Mouse (Mus musculus): ENCODE measurements around the gene Plekhh2. TPM values are rescaled to one million over a fixed set of nuclear protein-coding genes. Genes with fewer than 3 reads are reported as not detected.

Gene Plekhh2
- total RNA-seq, 2 experiments from 2014 or later, result 4.6 to 5.1 TPM

DNA sequence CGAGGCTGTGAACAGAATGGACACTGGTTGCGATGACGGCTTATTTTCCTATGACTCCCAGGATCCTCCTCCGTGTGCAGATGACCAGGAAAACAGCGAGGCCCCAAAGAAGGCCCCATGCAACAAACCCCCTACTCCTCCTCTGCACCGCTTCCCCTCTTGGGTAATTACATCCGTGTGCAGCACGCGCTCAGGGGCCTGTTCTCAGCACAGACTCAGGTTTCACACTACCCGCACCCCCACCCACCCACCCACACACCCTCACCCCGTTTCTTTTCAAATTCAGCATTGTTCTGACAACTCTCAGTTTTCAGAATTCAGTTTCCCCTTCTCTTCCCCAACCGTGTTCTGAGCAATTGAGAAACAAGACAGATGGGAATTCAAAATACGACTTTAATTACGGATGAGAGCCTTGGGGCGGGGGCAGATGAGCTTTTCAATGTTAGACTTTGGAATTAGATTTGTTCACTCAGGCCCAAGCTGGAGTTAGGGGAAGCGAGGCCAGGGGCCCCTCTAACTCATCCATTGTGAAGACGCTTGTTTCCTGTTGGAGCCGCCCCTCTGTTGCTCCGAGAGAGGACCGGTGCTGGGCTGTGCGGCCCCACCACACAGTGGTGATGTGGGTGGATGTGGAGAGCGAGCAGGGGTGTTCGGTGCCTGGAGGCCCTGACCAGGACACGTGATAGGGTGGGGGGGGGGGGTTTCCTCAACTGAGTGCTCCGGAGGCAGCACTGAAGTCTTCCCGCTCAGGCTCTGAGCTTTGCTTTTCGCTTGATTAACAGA lies 55.3 kb downstream of the Plekhh2 start:
- intact Hi-C loops (cut with DNase I), result no loop called here
- DNase-seq (ENCODE audit: low spot score in 2 of 2), result no peak

DNA sequence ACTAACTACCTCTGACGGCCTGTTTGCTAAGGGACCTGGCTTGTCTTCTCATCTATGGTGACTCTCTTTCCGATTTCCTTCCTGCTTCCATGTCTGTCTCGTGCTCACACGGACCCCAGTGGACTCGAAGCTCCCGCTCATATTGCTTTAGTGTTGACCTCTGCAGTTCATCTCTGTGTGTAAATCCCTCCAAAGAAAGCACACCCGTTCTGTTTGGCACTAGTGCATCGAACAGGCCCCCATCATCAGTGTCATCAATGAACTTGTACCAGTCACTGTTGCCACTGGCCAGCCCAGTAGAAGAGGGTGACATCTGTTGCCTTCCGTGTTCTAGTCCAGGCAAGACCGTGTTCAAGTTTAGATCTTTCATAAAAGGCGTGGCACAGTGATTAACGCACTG lies 57.1 kb downstream of the Plekhh2 start:
- DNase-seq (ENCODE audit: low spot score in 2 of 2), result no peak

DNA sequence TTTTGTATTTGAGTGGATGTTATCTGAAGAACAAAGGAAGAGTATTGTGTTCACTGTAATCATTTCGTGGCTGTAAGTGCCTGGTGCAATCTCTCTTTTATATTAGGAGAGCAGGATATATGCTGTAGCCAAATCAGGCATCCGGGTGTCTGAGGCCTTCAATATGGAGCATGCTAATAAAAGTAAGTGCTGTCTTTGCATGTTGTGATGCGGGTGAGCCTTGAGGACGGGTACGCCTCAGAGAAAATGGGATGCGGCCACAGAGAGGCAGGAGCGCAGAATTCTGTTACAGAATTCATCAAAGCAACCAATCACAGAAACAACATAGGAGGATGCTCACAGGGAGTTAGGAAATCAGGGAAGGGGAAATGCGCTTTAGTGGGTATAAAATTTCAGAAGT lies 58.1 kb downstream of the Plekhh2 start:
- DNase-seq (ENCODE audit: low spot score in 2 of 2), result no peak
- intact Hi-C loops (cut with DNase I), result no loop called here

More for the DNA sequence above, 57.1 kb downstream of the Plekhh2 start:
- intact Hi-C loops (cut with DNase I), result no loop called here

DNA sequence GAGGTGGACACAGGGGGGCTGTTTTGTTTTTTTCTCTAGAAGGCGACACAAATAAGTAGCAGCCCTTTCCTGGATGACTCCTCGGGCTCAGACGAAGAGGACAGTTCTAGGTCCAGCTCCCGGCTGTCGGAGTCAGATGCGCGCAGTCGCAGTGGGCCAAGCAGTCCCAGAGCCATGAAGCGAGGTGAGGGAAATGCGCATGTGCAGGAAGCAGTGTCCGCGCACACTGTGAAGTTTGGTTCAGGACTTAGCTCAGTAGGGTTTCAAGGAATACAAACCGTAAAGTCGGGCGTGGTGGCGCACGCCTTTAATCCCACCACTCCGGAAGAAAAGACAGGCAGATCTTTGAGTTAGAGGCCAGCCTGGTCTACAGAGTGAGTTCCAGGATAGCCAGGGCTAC lies 59.9 kb downstream of the Plekhh2 start:
- intact Hi-C loops (cut with DNase I), result no loop called here
- no peak for DNase-seq (ENCODE audit: low spot score in 2 of 2)

DNA sequence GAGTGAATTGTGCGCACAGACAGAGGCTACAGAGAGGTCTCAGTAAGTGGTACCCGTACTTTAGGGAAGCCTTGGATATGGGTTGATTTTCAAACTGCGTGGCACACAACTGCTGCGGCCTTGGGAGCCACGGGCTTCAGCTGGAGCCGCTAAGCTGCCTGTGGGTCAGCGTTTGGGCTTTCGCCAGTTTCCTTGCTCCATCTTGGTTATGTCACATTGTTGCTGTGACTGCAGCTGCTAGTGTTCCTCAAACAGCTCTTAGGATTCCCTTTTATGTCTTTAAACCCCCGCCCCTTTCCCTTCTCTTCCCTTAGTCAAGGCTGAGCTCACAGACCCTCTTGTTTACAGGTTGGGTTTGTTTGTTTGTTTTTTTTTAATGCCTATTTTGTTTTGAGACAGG lies 61.6 kb downstream of the Plekhh2 start:
- intact Hi-C loops (cut with DNase I), result no loop called here
- no peak for DNase-seq (ENCODE audit: low spot score in 2 of 2)

DNA sequence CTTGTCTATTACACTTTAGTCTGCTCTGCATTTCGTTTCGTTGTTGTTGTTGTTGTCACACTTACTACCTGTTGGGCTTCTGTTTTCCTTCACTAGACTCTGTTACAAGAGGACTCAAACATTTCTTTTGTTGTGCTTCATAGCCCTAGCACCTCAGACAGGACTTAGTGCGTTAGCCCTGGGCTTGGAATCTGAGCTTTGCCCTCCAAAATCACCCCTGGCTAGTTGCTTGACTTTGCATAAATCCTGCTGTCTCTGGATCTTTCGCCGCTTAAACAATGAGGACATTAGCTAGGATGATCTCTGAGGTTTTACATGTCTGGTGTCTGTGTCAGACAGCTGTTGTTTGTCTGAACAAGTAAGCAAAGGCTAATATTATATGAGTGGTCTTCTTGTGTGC lies 62.2 kb downstream of the Plekhh2 start:
- intact Hi-C loops (cut with DNase I), result no loop called here
- no peak for DNase-seq (ENCODE audit: low spot score in 2 of 2)

DNA sequence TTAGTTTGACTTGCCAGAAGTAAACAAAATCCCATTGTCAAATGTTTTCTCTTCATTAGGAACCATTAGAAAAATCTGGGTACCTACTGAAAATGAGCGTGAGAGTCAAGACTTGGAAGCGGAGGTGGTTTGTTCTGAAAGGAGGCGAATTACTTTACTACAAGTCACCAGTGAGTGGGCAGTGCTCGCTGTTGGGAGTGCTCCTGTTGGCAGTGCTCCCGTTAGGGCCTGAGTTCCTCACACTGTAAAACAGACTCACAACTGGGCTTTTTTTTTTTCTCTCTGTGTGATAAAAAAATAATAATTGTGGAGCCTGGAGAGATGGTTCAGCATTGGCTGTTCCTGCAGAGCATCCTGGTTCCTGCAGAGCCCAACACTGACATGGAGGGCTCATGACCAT lies 63.4 kb downstream of the Plekhh2 start:
- intact Hi-C loops (cut with DNase I), result no loop called here
- DNase-seq (ENCODE audit: low spot score in 2 of 2), result no peak

DNA sequence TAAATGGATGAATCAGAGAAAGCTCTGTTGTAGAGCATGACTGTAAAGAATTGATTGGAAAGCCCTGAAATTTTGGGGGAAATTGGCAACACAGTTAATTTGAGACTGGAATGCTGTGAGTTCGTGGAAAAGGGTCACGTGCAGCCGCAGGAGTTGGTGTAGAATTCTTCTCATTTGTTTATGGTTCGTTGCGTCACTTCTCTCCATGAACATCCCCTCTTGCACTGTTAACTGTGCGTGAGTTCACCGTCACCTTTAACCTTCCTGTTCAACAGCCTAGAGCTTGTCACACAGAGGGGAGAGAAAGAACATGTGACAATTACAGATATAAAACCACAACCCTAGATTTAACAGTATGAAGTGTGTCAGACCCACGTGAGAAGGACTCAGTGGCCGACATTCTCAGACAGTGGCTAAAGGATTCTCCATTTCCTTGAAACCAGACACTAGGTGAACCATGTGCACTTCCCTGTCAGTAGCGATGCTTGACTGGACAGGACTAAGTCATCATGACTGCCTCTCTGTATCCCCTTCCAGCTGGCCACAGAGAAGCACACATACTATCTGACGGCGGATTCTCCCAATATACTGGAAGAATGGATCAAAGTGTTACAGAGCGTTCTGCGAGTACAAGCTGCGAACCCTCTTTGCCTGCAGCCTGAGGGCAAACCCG lies 65.1 kb downstream of the Plekhh2 start:
- DNase-seq (ENCODE audit: low spot score in 2 of 2), result no peak
- intact Hi-C loops (cut with DNase I), result no loop called here

DNA sequence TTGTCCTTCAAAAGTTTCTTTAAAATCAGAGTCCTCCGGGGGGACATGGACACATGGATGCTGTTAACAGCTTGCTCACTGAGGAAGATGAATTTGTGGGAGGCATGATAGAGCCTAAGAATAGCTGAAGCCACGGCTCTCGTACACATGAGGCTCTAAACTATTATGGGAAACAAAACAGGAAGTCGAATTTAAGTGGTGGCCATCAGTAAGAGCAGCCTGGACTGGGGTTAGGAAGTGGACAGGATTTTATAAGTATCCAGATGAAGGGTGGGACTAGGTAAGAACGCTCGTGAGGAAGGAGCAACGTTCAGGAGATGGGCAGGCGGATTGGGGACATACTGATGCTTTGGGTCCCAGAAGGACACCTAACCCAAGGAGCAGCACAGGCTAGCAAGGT lies 67.6 kb downstream of the Plekhh2 start:
- no peak for DNase-seq (ENCODE audit: low spot score in 2 of 2)
- intact Hi-C loops (cut with DNase I), result no loop called here

DNA sequence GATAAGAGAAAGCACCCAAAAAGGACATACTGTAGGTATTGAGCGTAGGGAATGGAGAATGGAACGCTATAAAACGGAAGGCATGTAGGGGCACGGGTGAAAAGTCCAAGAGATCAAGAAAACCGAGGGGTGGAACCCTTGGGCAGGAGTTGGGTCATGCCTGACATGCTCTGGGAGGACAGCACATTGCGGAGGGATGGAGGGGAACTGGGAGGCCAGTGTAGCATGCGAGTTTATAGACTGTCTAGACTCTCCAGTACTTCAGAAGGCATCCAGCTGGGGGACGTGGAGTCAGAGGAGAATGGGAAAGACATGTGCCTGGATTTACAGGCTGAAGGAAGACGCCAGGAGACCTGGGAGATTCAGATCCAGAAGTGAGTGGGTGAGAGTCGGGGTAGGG lies 68.1 kb downstream of the Plekhh2 start:
- intact Hi-C loops (cut with DNase I), result no loop called here

DNA sequence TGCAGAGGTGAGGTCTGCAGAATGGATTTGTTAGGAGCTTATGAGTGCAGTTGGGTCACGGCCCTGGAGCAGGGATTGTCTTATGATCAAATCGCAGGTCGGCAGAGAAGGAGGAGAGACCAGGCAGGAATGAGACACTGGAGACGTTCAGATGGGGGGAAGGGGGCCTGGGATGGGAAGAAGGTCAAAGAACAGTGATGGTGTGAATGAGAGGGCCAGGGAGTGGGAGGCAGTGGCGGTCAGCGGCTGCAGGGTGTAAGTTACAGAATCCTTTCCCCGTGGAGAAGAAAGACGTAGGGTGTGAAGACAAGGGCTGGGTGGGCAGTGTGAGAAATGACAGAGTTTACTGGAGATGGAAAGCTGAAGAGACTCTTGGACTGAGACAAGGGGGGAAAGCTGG lies 69.1 kb downstream of the Plekhh2 start:
- DNase-seq (ENCODE audit: low spot score in 2 of 2), result no peak
- intact Hi-C loops (cut with DNase I), result no loop called here

More for the DNA sequence above, 68.1 kb downstream of the Plekhh2 start:
- no peak for DNase-seq (ENCODE audit: low spot score in 2 of 2)

DNA sequence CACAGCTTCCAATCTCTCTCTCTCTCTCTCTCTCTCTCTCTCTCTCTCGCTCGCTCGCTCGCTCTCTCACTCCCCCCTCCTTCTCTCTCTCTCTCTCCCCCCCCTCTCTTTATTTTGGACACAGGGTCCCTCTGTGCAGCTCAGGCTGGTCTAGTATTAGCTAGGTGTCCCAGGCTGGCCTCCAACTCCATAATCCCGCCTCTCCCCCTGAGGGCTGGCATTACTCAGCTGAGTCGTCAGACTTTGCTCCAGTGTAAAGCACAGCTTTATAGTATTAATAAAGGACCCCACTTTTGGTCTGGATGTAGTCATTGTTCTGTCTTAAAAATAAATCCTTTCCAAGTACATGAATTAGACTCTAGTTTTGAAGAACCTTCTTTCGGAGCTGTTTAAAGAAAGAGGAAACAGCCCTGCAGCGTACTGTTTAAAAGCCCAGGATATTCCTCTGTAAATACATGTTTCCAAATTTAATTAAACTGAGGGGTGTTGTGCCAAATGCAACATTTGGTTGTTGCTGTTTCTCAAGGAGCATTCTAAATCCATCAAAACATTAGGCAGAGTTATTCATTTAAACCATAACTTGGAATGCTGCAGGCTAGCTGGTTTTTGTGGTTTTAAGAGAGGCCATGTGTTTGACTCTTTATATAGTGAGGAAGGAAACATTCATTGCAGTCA lies 70.2 kb downstream of the Plekhh2 start:
- intact Hi-C loops (cut with DNase I), result no loop called here
- DNase-seq (ENCODE audit: low spot score in 2 of 2), result no peak

DNA sequence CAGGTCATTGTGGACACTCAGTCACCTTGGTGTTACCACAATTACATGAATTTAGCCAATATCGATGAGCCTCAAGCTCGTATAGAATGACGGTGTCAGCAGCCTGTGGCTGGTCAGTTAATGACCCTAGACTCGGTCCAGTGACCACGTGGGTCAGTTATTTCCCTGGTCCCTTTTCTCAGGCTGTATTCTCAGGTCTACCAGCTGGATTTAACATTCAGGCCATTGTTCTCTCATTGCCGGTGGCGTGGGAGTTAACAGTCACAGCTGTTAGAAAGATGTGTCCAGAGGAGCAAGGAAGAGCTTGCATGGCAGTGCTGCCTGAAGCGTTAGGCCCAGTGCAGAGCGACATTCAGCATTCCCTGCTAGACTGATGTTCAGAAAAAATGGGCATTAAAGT lies 72.4 kb downstream of the Plekhh2 start:
- DNase-seq (ENCODE audit: low spot score in 2 of 2), result no peak
- intact Hi-C loops (cut with DNase I), result no loop called here

DNA sequence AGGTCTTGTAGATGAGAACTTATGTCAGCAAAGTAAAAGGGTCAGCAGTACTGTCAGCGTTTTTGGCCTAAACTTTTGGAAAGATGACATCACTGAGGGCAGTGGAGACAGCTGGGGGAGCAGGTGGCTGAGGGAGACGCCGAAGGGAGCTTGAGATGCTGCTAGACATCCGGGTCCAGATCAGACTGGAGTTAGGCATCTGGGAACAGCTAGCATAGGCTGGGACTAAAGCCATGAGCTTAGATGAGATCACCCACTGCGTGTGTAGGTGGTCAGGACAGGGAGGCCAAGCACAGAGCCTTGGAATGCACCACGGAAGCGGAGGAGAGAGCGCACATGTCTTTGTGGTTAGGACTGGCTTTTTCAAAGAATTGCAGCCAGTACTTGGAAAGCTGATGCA lies 73.4 kb downstream of the Plekhh2 start:
- intact Hi-C loops (cut with DNase I), result no loop called here
- DNase-seq (ENCODE audit: low spot score in 2 of 2), result peak; percentile 46 to 76

DNA sequence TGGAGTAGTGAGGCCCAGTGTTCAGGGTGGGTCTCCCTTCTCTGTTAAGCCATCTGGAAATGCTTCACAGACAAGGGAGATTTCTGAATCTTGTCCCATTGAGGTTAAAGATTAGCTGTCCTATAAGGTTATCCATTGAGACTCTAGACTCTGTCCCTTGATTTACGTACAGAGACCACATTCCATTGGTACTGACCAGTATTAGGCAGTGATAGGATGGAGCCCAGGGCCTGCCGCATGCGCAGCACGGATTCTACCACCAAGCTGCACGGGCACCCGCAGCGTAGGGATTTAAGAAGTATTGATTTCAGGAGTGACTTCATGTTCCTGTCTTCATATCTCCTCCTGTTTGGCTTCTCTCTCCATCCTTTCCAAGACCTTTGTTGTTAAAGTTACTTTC lies 78.4 kb downstream of the Plekhh2 start:
- intact Hi-C loops (cut with DNase I), result no loop called here
- no peak for DNase-seq (ENCODE audit: low spot score in 2 of 2)

DNA sequence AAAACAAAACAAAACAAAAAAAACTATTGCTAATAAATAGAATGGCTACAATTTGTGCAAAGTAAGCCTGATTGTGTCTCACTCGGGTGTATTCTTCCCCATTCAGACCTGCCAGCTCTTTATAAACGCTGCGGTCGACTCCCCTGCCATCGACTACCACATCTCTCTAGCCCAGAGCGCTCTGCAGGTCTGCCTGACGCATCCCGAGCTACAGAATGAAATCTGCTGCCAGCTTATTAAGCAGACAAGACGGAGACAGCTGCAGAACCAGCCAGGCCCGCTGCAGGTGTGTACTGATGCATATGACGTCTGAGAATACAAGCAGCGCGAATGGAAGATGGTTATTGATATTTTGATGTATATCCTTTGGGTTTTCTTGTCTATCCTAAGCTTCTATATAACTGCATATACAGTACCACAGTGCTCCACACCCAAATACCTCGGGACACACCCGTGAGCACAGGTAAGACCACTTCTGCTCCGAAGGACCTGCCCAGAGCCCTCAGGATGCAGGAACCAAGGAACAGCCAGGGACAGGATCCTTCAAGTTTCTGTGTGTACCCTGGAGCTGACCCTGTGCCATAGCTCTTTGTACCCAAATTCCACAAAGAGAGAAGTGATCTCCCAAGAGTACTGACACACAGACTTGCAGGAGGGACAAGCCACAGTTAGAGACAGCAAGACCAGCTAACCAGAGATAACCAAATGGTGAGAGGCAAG lies 79.9 kb downstream of the Plekhh2 start:
- intact Hi-C loops (cut with DNase I), result no loop called here
- no peak for DNase-seq (ENCODE audit: low spot score in 2 of 2)

DNA sequence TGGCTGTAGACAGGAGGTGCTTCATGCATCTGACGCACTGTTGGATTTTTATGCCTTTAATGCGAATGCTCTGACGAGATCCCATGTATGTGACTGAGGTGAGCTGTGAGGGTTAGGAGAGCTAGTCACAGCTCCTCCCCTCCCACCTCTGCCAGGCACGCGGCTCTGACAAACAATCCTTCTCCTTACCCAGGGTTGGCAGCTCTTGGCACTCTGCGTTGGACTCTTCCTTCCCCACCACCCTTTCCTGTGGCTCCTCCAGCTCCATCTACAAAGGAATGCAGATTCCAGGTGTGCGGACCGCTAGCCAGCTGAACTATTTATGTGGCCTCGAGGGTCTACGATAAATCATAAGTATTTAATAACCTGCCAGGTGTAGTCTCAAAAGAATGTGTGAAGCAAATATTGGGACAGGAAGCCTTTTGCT lies 84.3 kb downstream of the Plekhh2 start:
- intact Hi-C loops (cut with DNase I), result no loop called here
- DNase-seq (ENCODE audit: low spot score in 2 of 2), result no peak

DNA sequence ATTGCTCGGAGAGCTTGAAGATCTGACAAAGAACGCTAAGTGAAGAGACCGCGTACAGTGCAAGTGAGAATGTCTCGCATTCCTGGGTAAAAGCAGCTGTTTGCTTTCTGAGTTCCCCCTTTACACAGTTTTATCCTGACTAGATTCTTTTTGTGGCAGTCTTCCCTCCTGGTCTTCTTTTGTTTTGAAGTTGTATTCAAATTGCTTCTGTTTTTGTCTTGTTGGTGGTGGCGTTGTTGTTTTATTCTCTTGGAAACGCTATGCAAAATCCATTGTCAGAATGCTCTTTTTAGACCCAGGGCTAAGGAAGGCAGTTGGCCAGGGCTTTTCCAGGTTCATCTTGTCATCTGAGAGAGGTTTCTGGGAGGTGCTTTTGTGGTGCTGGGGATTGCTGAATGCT lies 84.8 kb downstream of the Plekhh2 start:
- no peak for DNase-seq (ENCODE audit: low spot score in 2 of 2)
- intact Hi-C loops (cut with DNase I), result no loop called here

DNA sequence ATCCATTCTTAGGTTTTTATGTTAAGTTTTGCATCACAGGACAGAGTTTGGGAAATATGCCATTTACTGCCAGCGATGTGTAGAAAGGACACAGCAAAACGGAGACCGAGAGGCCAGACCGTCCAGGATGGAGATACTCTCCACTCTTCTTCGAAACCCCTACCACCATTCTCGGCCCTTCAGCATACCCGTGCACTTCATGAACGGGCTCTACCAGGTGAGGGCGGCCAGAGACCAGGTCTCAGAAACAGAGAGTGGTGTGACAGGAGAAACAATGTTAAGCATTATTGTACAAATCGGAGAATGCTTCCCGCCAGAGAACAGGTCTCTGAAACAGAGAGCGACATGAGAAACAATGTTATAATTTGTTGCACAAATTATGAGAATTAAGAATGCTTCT lies 86.2 kb downstream of the Plekhh2 start:
- intact Hi-C loops (cut with DNase I), result no loop called here
- no peak for DNase-seq (ENCODE audit: low spot score in 2 of 2)

DNA sequence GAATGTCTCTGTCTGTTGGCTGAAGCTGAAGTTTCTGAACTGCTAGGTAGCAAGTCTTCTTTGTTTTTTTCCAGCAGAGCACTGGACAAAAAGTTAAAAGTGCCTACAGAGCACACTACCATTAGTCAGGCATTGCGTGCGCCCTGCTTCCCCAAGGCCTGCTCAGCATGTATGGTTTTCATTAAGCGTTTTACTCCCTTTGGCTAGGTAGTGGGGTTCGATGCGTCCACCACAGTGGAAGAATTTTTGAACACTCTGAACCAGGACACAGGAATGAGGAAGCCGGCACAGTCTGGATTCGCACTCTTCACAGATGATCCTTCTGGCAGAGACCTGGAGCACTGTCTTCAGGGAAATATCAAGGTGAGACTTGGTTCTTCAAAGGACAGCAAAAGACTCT lies 87.2 kb downstream of the Plekhh2 start:
- intact Hi-C loops (cut with DNase I), result no loop called here
- no peak for DNase-seq (ENCODE audit: low spot score in 2 of 2)

Data from left cerebral cortex, postnatal 14 days (tissue).